Mouse (Mus musculus) stomach, embryonic 16.5 days (tissue): Measurements from ENCODE around the gene 4930524B15Rik. TPM values are rescaled to one million over a fixed set of nuclear protein-coding genes. Genes with fewer than 3 reads are reported as not detected.
"Not testable (repeated sequence)": the region's sequence is repeated elsewhere in the genome, so short reads cannot be mapped to it uniquely, and the experiment has no call there.

ENCODE experiments used
- ATAC-seq: fragments of 200-750 bp; cut with Nextera tagmentation; 2 replicates; pipeline ENCODE4 v1.8.0; 2017; ENCODE audit warnings: moderate number of reproducible peaks, moderate TSS enrichment; ENCODE audit not compliant: insufficient read depth, low FRiP score
- H3K27ac ChIP-seq: fragments of 300-500 bp; sonication (generic); 2 replicates; pipeline ENCODE4 v1.5.1; 2014; ENCODE audit warnings: low read length
- H3K27me3 ChIP-seq: fragments of 300-500 bp; sonication (generic); 2 replicates; pipeline ENCODE4 v1.6.1; 2014; ENCODE audit warnings: low read length, control low read depth, mixed read lengths; ENCODE audit not compliant: control insufficient read depth, insufficient read depth
- H3K36me3 ChIP-seq: fragments of 300-500 bp; sonication (generic); 2 replicates; pipeline ENCODE4 v1.6.1; 2014; ENCODE audit warnings: low read length; ENCODE audit not compliant: control insufficient read depth, insufficient read depth
- H3K4me1 ChIP-seq: fragments of 300-500 bp; sonication (generic); 2 replicates; pipeline ENCODE4 v1.6.1; 2014; ENCODE audit warnings: low read length, control low read depth, mixed read lengths; ENCODE audit not compliant: control insufficient read depth, insufficient read depth
- H3K4me2 ChIP-seq: fragments of 300-500 bp; sonication (generic); 2 replicates; pipeline ENCODE4 v1.6.1; 2014; ENCODE audit warnings: low read depth, low read length, mixed read lengths
- H3K4me3 ChIP-seq: fragments of 300-500 bp; sonication (generic); replicated peaks from 2 replicates; pipeline ENCODE4 v1.5.1; 2014; ENCODE audit warnings: mild to moderate bottlenecking, low read length
- H3K9ac ChIP-seq: fragments of 300-500 bp; sonication (generic); 2 replicates; pipeline ENCODE4 v1.6.1; 2014; ENCODE audit warnings: low read length
- H3K9me3 ChIP-seq: fragments of 300-500 bp; sonication (generic); replicated peaks from 2 replicates; pipeline ENCODE4 v1.6.1; 2016; ENCODE audit warnings: low read length, control low read depth; ENCODE audit not compliant: control insufficient read depth
- WGBS: fragments of 180-500 bp; shearing (Covaris S2); extraction: QIAGEN DNeasy Blood & Tissue Kit; methylation state at CpG from one replicate; pipeline ENCODE4 v1.1.7; 2014; 5-methylcytosine and 5-hydroxymethylcytosine counted together
- polyA plus RNA-seq: library from polyadenylated mRNA; unstranded; fragments of >200 nt; fragmentation: Nextera tagmentation; extraction: Ambion mirVana; gene quantifications from 2 replicates; pipeline ENCODE4 v1.2.1, GENCODE M21; 2015

Gene 4930524B15Rik
- polyA plus RNA-seq, 1 experiment from 2014 or later: 0.06 TPM

GRCm38 (mm10) chr11:32008049-32008448, 42.7 kb downstream of the 4930524B15Rik start:
- not testable (repeated sequence) for H3K36me3 ChIP-seq, H3K9me3 ChIP-seq, H3K4me3 ChIP-seq, H3K27ac ChIP-seq, H3K27me3 ChIP-seq, H3K9ac ChIP-seq, ATAC-seq, H3K4me2 ChIP-seq, H3K4me1 ChIP-seq
- 84% methylated on average over 3 of the region's 3 CpGs for WGBS

- WGBS: 80% methylated on average over 3 of the region's 3 CpGs
These were observed 43.5 kb downstream of the 4930524B15Rik start for GRCm38 (mm10) chr11:32008852-32009251.

GRCm38 (mm10) chr11:32009961-32010662, 44.7 kb downstream of the 4930524B15Rik start:
- H3K4me3 ChIP-seq: no peak overlapping the region
- no peak overlapping the region for H3K27ac ChIP-seq
- no peak overlapping the region for H3K9ac ChIP-seq
- peaks cover 5% of the 10 kb centered on the region; the same call in 1 of the 2 replicates for H3K4me1 ChIP-seq
- H3K36me3 ChIP-seq: no peaks in the 10 kb centered on the region
- H3K27me3 ChIP-seq: no peaks in the 10 kb centered on the region
- H3K4me2 ChIP-seq: no peak overlapping the region
- peak; percentile 47; the same call in 1 of the 2 replicates for ATAC-seq
- 33% methylated on average over 13 of the region's 13 CpGs for WGBS
- peaks cover 8% of the 10 kb centered on the region; the same call in 1 of the 2 replicates for H3K9me3 ChIP-seq

More at GRCm38 (mm10) chr11:32008852-32009251, 43.5 kb downstream of the 4930524B15Rik start:
- H3K27me3 ChIP-seq: no peaks in the 10 kb centered on the region
- no peak overlapping the region for H3K4me2 ChIP-seq
- no peak overlapping the region for H3K9ac ChIP-seq
- no peak overlapping the region for H3K4me3 ChIP-seq
- peaks cover 5% of the 10 kb centered on the region; the same call in 1 of the 2 replicates for H3K4me1 ChIP-seq
- no peaks in the 10 kb centered on the region for H3K36me3 ChIP-seq
- no peak overlapping the region for H3K27ac ChIP-seq
- peaks cover 8% of the 10 kb centered on the region; the same call in 1 of the 2 replicates for H3K9me3 ChIP-seq
- ATAC-seq: no peak

- H3K27ac ChIP-seq: no peak overlapping the region
- peaks cover 5% of the 10 kb centered on the region; the same call in 1 of the 2 replicates for H3K4me1 ChIP-seq
- WGBS: 64% methylated on average over 5 of the region's 5 CpGs
- no peak for ATAC-seq
- peaks cover 8% of the 10 kb centered on the region; the same call in 1 of the 2 replicates for H3K9me3 ChIP-seq
- no peak overlapping the region for H3K4me3 ChIP-seq
- H3K9ac ChIP-seq: no peak overlapping the region
- H3K4me2 ChIP-seq: no peak overlapping the region
- H3K36me3 ChIP-seq: no peaks in the 10 kb centered on the region
- no peaks in the 10 kb centered on the region for H3K27me3 ChIP-seq
These were observed 45.2 kb downstream of the 4930524B15Rik start for GRCm38 (mm10) chr11:32010663-32010970.

GRCm38 (mm10) chr11:32011867-32012603, 46.6 kb downstream of the 4930524B15Rik start:
- peaks cover 4% of the 10 kb centered on the region; the same call in 1 of the 2 replicates for H3K9me3 ChIP-seq
- no peak for ATAC-seq
- no peaks in the 10 kb centered on the region for H3K36me3 ChIP-seq
- no peak overlapping the region for H3K4me3 ChIP-seq
- H3K27me3 ChIP-seq: no peaks in the 10 kb centered on the region
- no peak overlapping the region for H3K9ac ChIP-seq
- 50% methylated on average over 9 of the region's 9 CpGs for WGBS
- H3K4me2 ChIP-seq: no peak overlapping the region
- no peak overlapping the region for H3K27ac ChIP-seq
- peaks cover 5% of the 10 kb centered on the region; the same call in 1 of the 2 replicates for H3K4me1 ChIP-seq

- no peaks in the 10 kb centered on the region for H3K27me3 ChIP-seq
- H3K9ac ChIP-seq: no peak overlapping the region
- H3K4me3 ChIP-seq: no peak overlapping the region
- no peak overlapping the region for H3K4me2 ChIP-seq
- no peaks in the 10 kb centered on the region for H3K36me3 ChIP-seq
- no peaks in the 10 kb centered on the region for H3K9me3 ChIP-seq
- no peak for ATAC-seq
- 80% methylated on average over 4 of the region's 4 CpGs for WGBS
- H3K27ac ChIP-seq: no peak overlapping the region
- H3K4me1 ChIP-seq: peaks cover 5% of the 10 kb centered on the region; the same call in 1 of the 2 replicates
These were observed 47.6 kb downstream of the 4930524B15Rik start for GRCm38 (mm10) chr11:32013014-32013427.

GRCm38 (mm10) chr11:32013561-32013960, 48.2 kb downstream of the 4930524B15Rik start:
- Histone ChIP-seq H3K27me3 (no peaks in the 10 kb centered on the region), H3K4me1 (peaks cover 5% of the 10 kb centered on the region; the same call in 1 of the 2 replicates), H3K9ac (no peak overlapping the region), H3K4me3 (no peak overlapping the region), H3K27ac (no peak overlapping the region), H3K4me2 (no peak overlapping the region), H3K36me3 (no peaks in the 10 kb centered on the region), H3K9me3 (no peaks in the 10 kb centered on the region)
- WGBS: 79% methylated on average over 1 of the region's 1 CpGs
- ATAC-seq: no peak

GRCm38 (mm10) chr11:32018201-32018600, 52.8 kb downstream of the 4930524B15Rik start:
- Histone ChIP-seq H3K4me3 (no peak overlapping the region), H3K27ac (no peak overlapping the region), H3K36me3 (no peaks in the 10 kb centered on the region), H3K9ac (no peak overlapping the region), H3K27me3 (no peaks in the 10 kb centered on the region), H3K4me2 (no peak overlapping the region), H3K4me1 (peaks cover 6% of the 10 kb centered on the region; the same call in 1 of the 2 replicates), H3K9me3 (no peaks in the 10 kb centered on the region)
- WGBS: 55% methylated on average over 4 of the region's 4 CpGs
- ATAC-seq: no peak
